Mouse (Mus musculus) inflammation-experienced regulatory T-cells, adult 16 weeks (primary cell): Measurements from ENCODE around the gene Fer. TPM values are rescaled to one million over a fixed set of nuclear protein-coding genes. Genes with fewer than 3 reads are reported as not detected.

Experiments used
- polyA plus RNA-seq: library from polyadenylated mRNA; unstranded; fragments of 100-300 nt; shearing (Covaris generic); gene quantifications from one replicate; pipeline ENCODE4 v1.2.1, GENCODE M21; 2017

Gene Fer
- polyA plus RNA-seq: 0.52 TPM

GRCm38 (mm10) chr17:63863012-63863630, at the start of gene Fer:
Gene Fer (plus strand): TSS chr17:63863062.

GRCm38 (mm10) chr17:63863647-63864149, 836 bp downstream of the Fer start, which contains the start of gene A930002H24Rik:
Gene A930002H24Rik (minus strand): TSS chr17:63863791.

Other genes starting within 250 kb of the Fer start
- gene A930002H24Rik, start 729 bp downstream of the Fer start, polyA plus RNA-seq: not detected